Mouse (Mus musculus) liver, embryonic 14.5 days (tissue): ENCODE data around the gene Aqp7.

Experiments
- CTCF ChIP-seq: IDR thresholded peaks from 2 replicates; pipeline ENCODE4 v1.5.1; 2016; ENCODE audit warnings: antibody characterized with exemption, low read depth, control low read depth
- EP300 ChIP-seq: IDR thresholded peaks from 2 replicates; pipeline ENCODE4 v1.6.1; 2016; ENCODE audit warnings: antibody characterized with exemption, low read depth

GRCm38 (mm10) chr4:41047524-41048271 lies at the start of gene Aqp7:
- TF ChIP-seq CTCF (no peak), EP300 (no peak)
